Mouse (Mus musculus): Measurements from ENCODE around the gene Btla.

The Btla gene

DNA sequence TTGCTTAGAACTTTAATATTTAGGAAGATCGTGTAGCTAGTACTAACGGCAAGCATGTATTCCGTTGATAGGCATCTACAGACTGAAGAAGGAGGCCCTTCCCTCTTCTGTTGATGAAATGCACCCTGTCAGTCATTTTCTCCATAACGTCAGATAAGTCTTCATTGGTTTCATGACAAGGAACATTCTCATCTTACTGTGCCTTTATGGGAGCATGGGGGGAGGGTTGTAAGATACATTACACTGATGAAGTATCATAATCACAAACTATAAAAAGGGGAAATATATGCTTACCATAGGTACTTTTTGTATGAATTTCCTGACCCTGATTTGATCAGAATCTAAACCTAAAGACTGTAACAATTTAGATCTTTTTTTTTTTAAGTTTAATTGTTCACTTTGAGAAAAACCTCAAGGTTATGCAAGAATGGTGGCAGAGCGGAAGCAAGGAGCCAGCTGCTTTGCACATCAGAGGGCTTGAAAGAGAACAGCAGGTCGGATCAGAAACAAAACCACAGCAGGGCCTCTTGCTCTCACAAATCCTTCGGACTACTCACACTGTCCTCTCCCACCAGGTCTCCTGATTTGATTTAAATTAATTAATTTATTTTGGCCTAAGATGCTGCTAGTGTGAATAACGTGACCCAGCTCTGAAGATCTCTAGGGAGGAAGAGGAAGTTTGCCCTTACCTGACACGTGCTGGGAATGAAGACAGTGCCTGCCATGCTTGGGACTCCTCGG is at the start of gene Btla:
Btla (plus strand) TSS at position 668 of the 741 bp plus-strand sequence.
- DNase-seq (ENCODE audit: low read depth, low spot score), result no peak

DNA sequence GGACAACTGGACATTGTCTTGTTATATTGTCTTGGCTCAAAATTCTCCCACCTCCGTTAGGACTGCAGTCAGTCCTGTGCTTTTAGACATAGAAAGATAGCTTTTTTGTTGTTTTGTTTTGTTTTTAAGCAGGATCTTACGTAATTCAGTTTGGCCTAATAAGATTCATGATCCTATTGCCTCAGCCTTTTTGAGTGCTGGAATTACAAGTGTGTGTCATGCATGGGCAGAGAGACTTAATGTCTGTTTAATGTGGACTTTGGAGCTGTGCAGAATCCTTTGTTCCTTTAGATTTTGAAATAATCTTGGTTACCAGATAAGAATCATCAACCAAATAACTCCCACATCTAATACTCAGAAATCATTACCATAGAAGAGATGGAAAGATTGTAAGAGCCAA is 45.6 kb upstream of the Btla start:
- no peak for DNase-seq (ENCODE audit: low read depth, low spot score)

DNA sequence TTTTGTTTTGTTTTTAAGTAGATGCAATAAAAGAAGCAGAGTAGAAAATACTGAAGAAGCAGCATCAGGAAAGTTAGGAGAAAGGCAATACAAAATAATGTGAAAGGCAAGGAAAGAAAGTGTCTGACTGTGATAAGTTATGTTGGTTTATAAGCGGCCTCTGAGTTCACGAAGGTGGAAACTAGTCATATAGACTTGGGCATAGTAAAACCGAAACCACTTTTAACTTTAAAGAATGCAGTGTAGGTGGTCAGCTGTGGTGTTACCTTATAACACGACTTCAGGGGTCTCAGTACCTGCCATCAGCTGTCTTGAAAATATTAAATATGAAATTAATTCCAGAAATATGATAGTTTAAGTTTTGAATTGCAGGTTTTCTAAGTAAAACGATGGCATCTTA is 42.3 kb upstream of the Btla start:
- no peak for DNase-seq (ENCODE audit: low read depth, low spot score)

DNA sequence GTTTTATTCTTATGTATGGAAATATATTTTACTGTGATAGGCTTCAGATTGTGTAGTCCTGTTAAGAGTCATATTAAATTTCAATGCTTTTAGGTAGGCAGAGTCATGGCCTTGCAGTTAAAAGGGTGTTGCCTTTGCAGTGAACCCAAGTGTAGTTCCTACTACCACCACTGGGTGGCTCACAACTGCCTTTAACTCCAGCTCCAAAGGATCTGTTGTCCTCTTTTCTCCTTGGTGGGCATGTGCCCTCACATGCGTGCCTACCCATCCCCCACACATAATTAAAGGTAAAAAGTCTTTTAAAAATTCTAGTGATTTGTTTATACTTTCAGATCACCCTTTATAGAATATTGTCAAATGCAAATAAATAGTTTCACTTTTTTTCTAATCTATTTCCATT is 31.5 kb upstream of the Btla start:
- peak; percentile 56 for DNase-seq (ENCODE audit: low read depth, low spot score)

DNA sequence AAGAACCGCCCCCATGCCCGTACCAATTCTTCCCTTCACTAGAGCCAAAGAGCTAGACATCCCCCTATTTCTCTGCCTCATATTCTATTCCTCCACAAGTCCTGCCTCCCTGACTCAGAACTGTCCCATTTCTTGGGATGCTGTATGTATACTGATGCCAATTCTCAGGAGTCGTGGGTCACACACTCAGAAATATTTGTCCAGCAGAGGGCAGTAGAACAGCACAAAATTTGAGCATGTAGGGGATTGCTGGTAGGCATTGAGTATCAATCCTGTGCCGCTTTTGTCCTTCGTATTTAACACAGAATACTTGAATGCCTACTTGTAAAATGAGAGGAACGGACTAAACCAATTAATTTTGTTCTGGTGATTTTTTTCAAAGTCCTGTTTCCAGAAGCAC is 27.3 kb upstream of the Btla start:
- peak; percentile 69 for DNase-seq (ENCODE audit: low read depth, low spot score)

DNA sequence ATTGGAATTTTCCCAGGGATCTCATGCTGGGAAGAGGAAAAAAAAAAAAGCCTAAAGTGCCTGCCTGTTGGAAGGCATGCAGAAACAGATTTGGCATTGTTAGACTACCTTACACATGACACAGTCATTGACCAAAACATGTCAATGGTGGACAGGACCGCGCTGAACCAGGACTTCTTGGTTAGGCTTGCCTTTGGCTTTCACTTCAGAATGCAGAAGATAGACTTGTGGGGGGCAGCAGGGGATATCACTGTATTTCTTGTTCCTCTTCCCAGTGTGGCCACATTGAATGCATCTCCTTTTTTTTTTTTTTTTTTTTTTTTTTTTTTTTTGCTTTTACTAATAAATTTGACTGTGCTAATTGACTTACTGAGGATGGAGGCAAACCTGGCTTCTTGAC is 22.7 kb upstream of the Btla start:
- DNase-seq (ENCODE audit: low read depth, low spot score), result no peak

DNA sequence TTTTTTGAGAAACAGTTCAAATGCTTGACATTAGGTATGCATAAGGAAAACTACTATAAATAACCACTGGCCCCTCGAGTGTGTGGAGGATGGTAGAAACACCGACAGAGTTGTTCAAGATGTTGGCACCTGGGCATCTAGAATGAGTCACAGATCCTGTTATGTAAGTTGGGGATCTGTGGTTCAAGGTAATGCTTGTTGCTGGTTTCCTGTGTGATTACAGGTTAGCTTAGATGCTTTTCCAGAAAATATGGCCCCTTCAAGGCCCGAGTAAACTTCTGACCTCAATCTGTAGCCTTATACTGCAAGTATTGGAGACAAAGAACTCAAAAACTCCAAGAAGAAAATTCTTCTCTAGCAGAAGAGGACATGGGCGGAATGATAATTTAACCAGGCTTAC is 19.7 kb upstream of the Btla start:
- DNase-seq (ENCODE audit: low read depth, low spot score), result no peak

DNA sequence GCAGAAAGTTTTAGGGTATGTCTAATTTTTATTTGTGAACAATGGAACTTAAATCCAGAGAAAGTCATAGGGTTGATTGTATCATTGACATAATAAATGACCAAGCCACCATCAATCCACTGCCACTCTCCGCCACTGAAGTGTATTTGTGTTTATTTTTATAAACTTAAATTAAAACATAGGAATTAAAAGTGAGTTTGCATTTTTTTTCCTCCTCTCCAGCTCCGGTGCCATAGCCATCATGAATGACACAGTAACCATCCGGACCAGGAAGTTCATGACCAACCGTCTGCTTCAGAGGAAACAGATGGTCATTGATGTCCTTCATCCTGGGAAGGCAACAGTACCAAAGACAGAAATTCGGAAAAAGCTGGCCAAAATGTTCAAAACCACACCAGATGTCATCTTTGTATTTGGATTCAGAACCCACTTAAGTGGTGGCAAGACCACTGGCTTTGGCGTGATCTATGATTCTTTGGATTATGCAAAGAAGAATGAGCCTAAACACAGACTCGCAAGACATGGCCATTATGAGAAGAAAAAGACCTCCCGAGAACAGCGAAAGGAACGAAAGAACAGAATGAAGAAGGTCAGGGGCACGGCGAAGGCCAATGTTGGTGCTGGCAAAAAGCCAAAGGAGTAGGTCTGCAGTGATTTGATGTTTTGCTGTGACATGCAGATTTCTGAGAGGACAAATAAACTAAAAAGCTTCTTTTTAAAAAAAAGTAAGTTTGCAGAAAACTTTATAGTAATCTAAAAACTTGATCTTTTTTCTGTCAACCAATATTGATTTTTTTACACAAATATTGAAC is 19.1 kb upstream of the Btla start:
- DNase-seq (ENCODE audit: low read depth, low spot score), result no peak

DNA sequence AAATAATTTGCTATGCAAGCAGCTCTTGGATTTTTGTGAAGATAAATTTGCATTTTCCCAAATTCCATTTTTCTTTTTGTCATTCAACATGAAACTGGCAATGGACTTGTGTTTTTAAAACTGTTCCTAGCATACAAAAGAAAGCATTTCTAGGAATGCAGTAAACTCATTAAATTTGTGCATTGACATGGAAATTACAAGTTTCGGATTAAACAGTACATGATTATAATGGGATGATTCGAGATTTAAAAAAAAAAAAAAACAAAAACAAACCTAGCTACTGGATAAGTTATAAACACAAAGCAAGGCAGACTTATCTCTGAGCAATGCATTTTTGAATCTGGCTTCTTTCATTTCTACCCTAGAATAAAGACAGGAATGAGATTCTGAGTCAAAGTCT is 2.1 kb upstream of the Btla start:
- DNase-seq (ENCODE audit: low read depth, low spot score), result no peak

DNA sequence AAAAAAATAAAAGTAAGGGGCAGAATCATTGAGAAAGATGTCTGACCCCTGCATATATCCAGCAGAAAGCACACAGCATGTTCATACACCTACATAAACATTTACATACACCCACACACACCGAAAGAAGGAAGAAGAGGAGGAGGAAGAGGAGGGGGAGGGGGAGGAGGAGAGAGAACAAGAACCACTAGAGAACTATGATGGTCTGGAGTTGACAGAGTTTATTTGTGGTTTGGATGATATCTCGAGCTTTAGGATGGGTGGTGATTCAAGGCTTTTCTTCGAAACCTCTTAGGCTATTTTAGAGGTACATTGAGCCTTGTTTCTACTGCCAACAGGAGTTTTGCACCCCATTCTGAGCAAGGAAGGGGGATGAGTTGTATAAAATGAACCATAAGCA is 1.3 kb upstream of the Btla start:
- no peak for DNase-seq (ENCODE audit: low read depth, low spot score)

DNA sequence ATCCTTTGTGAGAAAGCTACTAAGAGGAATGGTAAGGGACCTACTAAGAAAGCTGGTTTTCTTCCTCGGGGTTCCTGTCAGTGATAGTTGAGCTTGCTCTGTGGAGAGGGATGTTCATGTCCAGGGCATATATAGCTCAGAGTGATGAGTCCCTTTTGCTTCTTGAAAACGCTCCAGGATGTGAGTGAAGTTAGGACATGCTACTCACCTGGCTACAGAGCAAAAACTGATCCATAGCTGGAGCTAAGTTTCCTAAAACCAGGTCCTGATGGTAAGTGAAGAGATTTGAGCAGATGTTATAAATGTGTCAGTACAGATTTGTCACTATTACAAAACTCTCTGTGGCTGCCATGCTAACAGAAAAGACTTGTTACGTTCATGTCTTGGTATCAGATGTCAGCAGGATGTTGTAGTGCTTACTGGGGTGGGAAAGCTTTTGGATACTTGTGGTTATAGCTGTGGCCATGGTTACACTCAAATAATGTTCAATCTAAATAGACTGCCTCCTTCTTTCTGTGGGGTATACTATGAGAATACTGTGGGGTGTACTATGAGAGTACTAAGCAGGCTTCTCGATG is 405 bp downstream of the Btla start:
- DNase-seq (ENCODE audit: low read depth, low spot score), result no peak

DNA sequence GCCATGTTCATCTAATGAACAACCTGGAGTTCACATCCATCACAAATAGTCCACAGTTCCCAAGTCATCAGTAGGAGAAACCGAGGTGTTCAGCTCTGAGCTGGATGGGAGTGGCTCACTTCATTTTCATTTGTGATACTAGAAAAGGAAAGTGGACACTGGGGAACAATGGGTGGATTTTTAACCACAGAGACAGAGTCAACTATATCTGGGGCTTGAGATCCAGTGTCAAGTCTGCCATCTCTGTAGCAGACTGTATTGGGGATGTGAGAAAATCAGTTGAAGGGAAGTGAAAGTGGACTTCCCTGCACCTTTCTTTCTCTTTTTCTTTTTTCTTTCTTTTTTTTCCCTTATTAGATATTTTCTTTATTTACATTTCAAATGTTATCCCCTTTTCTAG is 2.9 kb downstream of the Btla start:
- DNase-seq (ENCODE audit: low read depth, low spot score), result no peak

DNA sequence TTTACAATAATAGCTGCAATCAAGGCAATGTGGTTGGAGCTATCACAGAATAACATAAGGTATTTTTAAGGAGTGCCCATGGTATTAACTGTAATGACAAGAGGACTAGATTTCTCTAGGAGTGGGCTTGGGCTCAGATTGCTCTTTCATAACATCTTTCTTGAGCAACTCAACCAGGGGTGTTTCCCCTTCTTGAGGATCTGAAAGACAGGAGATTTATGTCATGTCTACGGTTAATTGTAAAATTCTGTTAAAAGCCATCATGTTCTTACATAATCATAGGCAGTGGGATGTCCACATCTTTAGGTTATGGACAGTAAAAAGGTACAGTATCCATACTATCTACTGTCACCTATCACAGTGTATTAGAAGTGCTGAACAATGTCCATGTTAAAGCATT is 7.2 kb downstream of the Btla start:
- DNase-seq (ENCODE audit: low read depth, low spot score), result no peak

DNA sequence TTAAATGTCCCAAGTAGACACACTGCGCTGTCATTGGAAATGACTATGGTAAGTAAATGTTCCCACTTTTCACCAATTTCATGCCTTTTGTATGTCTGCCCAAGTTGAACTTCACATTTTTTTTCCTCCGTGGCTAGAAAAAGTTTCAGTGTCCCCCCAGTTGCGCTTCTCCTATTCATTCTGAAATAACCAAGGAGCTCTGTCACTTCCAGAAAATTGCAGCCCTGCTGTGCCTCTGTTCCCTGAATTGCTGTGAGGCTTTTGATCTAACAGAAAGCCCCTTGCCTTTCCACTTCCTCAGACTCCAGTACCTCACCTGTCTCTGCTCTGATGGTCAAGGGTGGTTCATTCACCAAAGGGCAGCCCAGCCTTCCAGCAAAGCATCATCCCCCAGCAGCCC is 8.9 kb downstream of the Btla start:
- no peak for DNase-seq (ENCODE audit: low read depth, low spot score)

DNA sequence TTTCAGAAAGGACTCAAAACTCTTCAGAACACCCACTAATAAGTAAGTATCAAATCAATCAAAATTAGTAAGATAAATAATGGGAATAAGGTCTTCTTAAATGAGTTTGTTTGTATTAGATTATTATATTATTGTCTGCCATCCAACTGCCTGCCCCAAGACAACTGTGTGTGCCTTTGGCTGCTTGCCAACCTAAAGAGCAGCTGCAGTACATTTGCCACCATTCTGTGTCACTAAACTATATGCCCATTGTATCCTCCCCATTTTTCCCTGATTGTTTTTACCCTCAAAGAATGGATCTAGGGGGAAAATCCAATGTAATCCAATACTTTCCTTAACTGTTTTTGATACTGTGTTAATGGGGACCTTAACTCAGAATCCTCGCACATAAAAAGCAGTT is 18.6 kb downstream of the Btla start:
- DNase-seq (ENCODE audit: low read depth, low spot score), result no peak

DNA sequence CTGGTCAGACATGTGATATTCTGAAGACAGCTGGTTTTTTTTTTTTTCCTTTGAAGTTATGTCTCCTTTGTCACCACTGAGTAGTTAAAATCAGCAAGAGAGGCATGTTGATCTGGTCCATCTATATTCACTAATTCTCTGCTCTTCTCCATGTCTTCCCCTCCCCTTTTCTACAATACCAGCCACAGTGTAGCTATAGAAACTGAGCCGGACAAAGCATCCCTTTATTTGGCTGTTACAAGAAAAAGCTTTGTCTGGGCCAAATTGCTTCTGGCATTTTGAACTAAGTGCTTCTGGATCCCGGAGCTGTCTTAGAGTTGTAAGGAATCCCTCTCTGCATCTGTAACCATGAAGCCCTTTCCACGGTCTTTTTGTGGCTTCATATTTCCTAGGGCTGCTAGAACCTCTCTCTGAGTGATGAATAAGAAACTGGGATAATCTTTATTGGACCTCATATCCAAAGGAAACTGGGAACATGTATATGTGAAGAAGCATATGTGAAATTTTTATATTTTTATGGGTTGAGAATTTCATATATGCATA is 20.9 kb downstream of the Btla start:
- no peak for DNase-seq (ENCODE audit: low read depth, low spot score)

DNA sequence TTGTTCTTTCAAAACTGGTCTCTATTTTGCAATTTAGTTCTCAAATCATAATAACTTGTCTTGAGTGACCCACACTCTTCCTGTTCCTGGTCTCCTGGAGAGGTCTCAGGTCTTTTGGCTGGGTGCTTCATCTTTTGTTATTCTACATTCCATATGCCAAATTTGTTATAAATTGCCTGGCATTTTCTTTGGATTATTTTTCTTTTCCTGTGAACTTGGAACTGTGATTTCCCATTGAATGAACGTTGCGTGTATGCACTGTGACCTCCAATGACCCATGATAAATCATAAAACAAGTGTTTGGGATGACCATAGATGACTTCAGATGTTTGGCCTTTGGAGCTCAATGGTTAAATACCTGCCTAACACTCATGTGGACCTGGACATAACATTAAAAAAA is 25.6 kb downstream of the Btla start:
- no peak for DNase-seq (ENCODE audit: low read depth, low spot score)

DNA sequence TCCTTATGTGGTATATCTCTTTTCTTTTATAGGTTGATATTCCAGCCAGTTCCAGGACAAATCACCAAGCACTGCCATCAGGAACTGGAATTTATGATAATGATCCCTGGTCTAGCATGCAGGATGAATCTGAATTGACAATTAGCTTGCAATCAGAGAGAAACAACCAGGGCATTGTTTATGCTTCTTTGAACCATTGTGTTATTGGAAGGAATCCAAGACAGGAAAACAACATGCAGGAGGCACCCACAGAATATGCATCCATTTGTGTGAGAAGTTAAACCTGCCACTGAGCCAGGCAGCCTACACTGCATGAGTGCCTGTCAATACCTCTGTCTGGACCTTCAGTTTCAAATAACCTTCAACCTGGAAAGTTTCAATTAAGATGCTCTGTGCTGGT is 26.2 kb downstream of the Btla start:
- DNase-seq (ENCODE audit: low read depth, low spot score), result no peak

DNA sequence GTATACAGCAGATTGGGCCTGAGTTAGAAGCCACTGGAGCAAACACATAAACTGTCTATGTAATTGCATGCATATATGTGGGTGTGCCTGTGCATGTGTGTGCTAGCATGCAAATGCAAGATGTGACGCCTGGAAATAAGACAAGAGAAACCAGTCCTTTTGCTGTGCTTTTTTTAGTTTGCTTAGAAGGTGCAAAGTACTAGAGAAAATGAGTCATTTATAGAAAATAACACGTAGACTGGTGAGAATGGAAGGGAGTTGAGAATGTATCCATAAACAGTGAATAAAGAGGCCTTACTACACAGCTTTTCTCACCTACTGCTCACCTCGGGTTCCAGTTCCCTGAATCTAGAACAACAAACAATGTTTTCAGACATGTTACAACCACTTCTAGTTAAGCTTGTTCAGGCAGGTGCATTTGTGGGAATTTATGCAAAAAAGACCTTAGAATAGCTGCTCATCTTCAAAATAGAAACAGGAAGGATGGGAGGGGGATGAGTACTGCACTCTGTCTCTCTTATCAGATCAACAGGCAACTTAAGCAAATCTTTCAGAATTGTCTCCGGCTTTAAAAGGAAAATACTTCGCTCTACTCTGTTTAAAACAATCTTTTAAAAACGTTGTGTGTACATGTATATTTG is 27.8 kb downstream of the Btla start:
- no peak for DNase-seq (ENCODE audit: low read depth, low spot score)

DNA sequence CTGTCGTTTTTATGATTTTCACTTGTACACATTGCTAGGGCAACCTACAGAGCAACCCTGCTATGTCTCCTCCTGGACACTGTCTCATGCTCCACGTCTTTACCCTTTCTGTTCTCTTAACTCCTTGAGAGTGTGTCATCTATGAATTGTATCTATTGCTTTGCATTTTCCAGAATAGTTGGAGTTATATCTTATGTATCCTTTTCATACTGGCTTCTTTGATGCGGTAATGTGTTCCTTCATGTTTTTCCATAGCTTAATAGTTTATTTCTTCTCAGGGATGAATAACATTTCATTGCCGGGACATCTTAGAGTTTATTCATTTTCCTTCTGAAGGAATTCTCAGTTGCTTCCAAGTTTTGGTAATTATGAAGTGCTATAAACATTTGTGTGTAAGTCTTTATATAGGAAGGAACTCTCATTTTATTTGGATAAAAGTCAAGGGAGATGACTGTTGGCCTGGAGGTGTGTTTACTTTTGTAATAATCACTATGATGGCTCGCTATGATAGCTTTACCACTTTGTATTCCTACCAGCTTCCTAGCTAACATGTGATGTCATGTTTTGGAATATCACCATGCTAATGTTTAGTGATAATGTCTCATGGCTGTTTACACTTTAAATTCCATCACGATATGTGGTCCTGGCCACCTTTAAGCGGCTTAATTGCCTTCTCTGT is 31.2 kb downstream of the Btla start:
- no peak for DNase-seq (ENCODE audit: low read depth, low spot score)

DNA sequence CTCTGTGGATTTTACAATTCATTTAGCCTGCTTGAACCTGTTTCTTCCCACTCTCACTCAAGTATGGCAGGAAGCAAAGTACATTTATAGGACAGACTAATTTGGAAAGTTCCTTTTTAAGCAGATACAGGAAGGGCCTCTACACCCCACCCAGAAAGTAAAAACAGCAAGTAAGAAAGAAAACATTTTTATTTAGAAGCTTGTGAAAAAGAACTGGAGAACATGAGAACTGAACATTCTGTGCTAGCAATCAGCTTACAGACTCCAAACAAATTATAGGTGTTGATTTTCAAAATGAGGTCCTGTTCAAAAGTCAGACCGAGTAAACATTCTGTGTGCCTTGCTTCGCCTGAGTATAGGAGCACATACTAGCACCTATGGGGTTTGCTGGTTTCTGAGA is 32.8 kb downstream of the Btla start:
- no peak for DNase-seq (ENCODE audit: low read depth, low spot score)

DNA sequence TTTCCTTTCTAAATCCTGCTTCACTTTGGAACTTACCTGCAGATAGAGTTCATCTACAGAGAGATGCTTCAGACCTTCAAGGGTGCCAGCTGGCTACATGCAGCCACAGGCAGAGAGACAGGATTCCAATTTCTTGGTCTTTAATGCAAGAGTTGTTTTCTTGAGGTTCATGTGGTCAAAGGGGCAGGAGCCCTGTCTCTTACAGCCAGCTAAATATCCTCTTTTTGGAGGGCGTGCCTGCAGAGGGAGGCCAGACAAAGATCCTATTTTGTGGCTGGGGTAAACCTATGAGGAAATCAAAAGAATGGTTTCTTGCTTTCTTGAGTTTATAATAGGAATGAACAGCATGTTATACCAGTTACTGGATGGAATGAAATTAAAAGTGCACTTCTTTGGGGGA is 33.5 kb downstream of the Btla start:
- DNase-seq (ENCODE audit: low read depth, low spot score), result no peak

Measured in retina, postnatal 7 days (tissue).